Mouse (Mus musculus) liver, adult (tissue): Measurements from ENCODE around the gene Aar2.

Experiments
- GATA4 ChIP-seq: IDR thresholded peaks from 2 replicates; pipeline ENCODE4 v1.6.1; 2014; ENCODE audit warnings: mild to moderate bottlenecking, low read length; ENCODE audit not compliant: insufficient replicate concordance

Aar2 gene

GRCm38 (mm10) chr2:156594987-156595490, 47.7 kb downstream of the Aar2 start:
- TF ChIP-seq GATA4 = no peak

GRCm38 (mm10) chr2:156602581-156602980, 55.2 kb downstream of the Aar2 start:
- no peak for TF ChIP-seq GATA4

DNA sequence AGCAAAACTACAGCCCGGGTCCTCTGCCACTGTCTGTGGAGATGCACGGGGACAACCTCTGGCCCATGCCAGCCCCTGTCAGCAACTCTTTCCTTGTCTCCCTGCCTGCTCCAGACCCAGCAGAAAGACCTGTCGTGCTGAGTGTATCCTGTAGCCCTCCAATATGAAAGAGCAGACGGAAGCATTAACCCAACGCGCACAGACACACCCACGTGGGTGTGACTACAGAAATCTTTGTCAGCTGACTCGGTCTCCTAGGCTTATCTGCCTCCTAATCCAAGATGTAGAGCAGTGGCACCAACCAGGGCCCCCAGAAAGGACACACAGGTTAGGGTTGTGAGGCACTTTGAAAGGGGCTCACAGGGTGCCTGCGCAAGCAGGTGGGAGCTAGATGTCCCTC, 56.3 kb downstream of the Aar2 start:
- no peak for TF ChIP-seq GATA4

DNA sequence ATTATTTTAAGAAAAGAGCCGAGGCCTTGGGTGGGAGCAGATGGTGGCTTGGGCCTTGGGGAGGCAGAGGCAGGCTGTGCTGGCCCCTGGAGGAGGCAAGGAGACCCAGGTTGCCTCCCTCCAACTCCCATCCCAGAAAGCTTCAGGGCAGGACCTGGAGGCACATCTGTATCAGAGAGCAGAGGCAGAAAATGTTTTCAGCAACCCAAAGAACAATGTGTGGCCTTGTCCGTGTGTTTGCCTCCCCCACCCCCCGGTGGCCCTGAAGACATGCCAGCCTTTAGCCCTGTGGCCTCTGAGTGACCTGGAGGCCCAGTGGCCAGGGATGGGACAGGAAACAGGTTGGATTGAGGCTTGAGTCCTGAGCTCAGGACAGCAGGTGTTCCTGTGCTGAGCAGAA, 57.8 kb downstream of the Aar2 start:
- no peak for TF ChIP-seq GATA4

- no peak for TF ChIP-seq GATA4
Observed at GRCm38 (mm10) chr2:156605971-156606370, 58.6 kb downstream of the Aar2 start.

DNA sequence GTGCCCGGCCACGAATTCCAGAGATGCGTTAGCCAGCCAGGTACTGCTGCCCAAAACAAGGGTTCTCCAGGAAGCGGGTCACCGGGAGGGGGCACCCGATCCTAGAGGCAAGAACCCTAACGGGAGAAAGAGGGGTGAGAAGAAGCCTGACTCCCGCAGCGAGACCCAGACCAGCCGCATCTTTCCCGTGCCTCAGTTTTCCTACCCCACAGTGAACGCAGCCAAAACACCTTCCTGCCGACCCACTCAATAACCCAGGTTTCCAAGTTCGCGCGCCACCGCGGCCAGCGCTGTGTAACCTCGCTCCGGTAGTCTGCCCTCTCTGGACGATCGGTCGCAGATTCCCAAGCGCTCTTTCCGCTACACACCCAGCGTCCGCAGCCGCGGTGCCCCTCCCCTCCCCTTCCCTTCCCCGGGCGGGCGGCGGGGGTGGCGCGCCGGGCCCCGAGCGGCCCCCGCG, 65.7 kb downstream of the Aar2 start:
- TF ChIP-seq GATA4 = no peak

- TF ChIP-seq GATA4 = no peak
Observed at GRCm38 (mm10) chr2:156613541-156614257, 66.3 kb downstream of the Aar2 start, which contains the start of gene Dlgap4. Gene Dlgap4 (plus strand): TSS chr2:156613705.

GRCm38 (mm10) chr2:156614258-156614556, 66.8 kb downstream of the Aar2 start:
- no peak for TF ChIP-seq GATA4

GRCm38 (mm10) chr2:156614661-156615654, 67.6 kb downstream of the Aar2 start:
- TF ChIP-seq GATA4 = no peak

- TF ChIP-seq GATA4 = no peak
Observed at GRCm38 (mm10) chr2:156616513-156616912, 69.1 kb downstream of the Aar2 start.

DNA sequence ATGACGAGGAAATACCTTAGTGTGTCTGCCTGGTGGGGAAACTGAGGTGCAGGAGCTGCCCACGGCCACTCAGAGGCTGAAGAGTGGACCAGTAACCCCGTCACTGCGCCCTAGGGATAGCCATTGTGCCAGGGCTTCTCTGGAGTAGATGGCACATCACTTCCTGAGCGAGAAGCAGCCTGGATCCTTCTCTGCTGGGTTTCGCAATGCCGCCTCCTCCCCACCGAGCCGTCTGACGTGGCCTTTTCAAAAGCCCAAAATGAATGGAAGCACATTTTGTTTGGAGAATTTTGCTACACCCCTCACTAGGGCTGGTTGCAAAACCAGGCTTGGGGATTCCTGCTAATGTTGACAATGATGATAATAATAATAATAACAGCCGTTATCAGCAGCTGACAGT, 70.2 kb downstream of the Aar2 start:
- no peak for TF ChIP-seq GATA4
